ENCODE assay signal across 8 mouse cellular contexts in genomic region chr5:142959576-142960556, GRCm38 (mm10). TPM values are rescaled to one million over a fixed set of nuclear protein-coding genes. Genes with fewer than 3 reads are reported as not detected.
DNase-seq lines count a peak whose midpoint lies in the region; ATAC-seq lines count a peak whose summit lies in the region.

Fscn1 (plus strand) TSS chr5:142960343.

- H3K27ac ChIP-seq in embryonic facial prominence, embryonic 11.5 days (replicated peaks; ENCODE audit: low read depth, low read length): peak within 1 kb of the TSS; percentile 97
- peak within 1 kb of the TSS; percentile 97 for H3K27ac ChIP-seq in limb, embryonic 11.5 days (replicated peaks; ENCODE audit: low read depth, low read length)
- H3K27ac ChIP-seq in midbrain, embryonic 14.5 days (replicated peaks; ENCODE audit: low read depth, low read length): peak within 1 kb of the TSS; percentile 98

- H3K4me2 ChIP-seq in embryonic facial prominence, embryonic 11.5 days (ENCODE audit: low read depth, low read length): peak within 1 kb of the TSS; percentile 89
- H3K4me2 ChIP-seq in limb, embryonic 11.5 days (ENCODE audit: low read depth, severe bottlenecking): peak within 1 kb of the TSS; percentile 96
- peak within 1 kb of the TSS; percentile 93 for H3K4me2 ChIP-seq in midbrain, embryonic 14.5 days (ENCODE audit: low read length)

- no peaks in the 10 kb centered on the region for H3K36me3 ChIP-seq in megakaryocyte, embryonic 14.5 days (replicated peaks; ENCODE audit: low read length)
- H3K36me3 ChIP-seq in embryonic facial prominence, embryonic 11.5 days (replicated peaks; ENCODE audit: control insufficient read depth, insufficient read depth, low read depth, low read length): no peaks in the 10 kb centered on the region; the same call in 1 of the 2 replicates
- H3K36me3 ChIP-seq in limb, embryonic 11.5 days (ENCODE audit: control insufficient read depth, insufficient read depth, low read length): no peaks in the 10 kb centered on the region
- H3K36me3 ChIP-seq in midbrain, embryonic 14.5 days (ENCODE audit: control insufficient read depth, insufficient read depth, low read length): 0 out of 2 replicates have a peak, but pooled peaks cover 3% of the 10 kb centered on the region

- ATAC-seq in megakaryocyte, adult 5-6 weeks (ENCODE audit: poor library complexity, severe bottlenecking): no peak
- ATAC-seq in embryonic facial prominence, embryonic 11.5 days (replicated peaks; ENCODE audit: insufficient number of reproducible peaks, low FRiP score, low TSS enrichment, low read depth): peak; percentile 63
- ATAC-seq in limb, embryonic 11.5 days (ENCODE audit: insufficient number of reproducible peaks, low FRiP score, low TSS enrichment, low read depth): peak; percentile 60
- peak; percentile 71 for ATAC-seq in midbrain, embryonic 14.5 days (ENCODE audit: low FRiP score, low TSS enrichment)

- peaks cover 6% of the 10 kb centered on the region for H3K9me3 ChIP-seq in megakaryocyte, embryonic 14.5 days
- no peaks in the 10 kb centered on the region for H3K9me3 ChIP-seq in embryonic facial prominence, embryonic 11.5 days (replicated peaks; ENCODE audit: control insufficient read depth, low read length)
- no peaks in the 10 kb centered on the region for H3K9me3 ChIP-seq in limb, embryonic 11.5 days (ENCODE audit: control insufficient read depth, low read length)
- no peaks in the 10 kb centered on the region for H3K9me3 ChIP-seq in midbrain, embryonic 14.5 days (ENCODE audit: control insufficient read depth, low read length)

- H3K9ac ChIP-seq in embryonic facial prominence, embryonic 11.5 days (replicated peaks; ENCODE audit: low read length): peak within 1 kb of the TSS; percentile 98
- peak within 1 kb of the TSS; percentile 100 for H3K9ac ChIP-seq in limb, embryonic 11.5 days (ENCODE audit: low read length)
- H3K9ac ChIP-seq in midbrain, embryonic 14.5 days (replicated peaks; ENCODE audit: low read length): peak within 1 kb of the TSS; percentile 100

- H3K4me3 ChIP-seq in megakaryocyte, embryonic 14.5 days (replicated peaks): peak within 1 kb of the TSS; percentile 92
- peak within 1 kb of the TSS; percentile 100 for H3K4me3 ChIP-seq in embryonic facial prominence, embryonic 11.5 days (ENCODE audit: low read depth, low read length)
- H3K4me3 ChIP-seq in limb, embryonic 11.5 days (ENCODE audit: low read depth, low read length): peak within 1 kb of the TSS; percentile 100
- peak within 1 kb of the TSS; percentile 99 for H3K4me3 ChIP-seq in midbrain, embryonic 14.5 days (replicated peaks; ENCODE audit: low read depth, low read length)

- H3K4me1 ChIP-seq in megakaryocyte, embryonic 14.5 days: peaks cover 42% of the 10 kb centered on the region
- H3K4me1 ChIP-seq in embryonic facial prominence, embryonic 11.5 days (ENCODE audit: control insufficient read depth, insufficient read depth, low read length): peaks cover 3% of the 10 kb centered on the region
- peaks cover 17% of the 10 kb centered on the region for H3K4me1 ChIP-seq in limb, embryonic 11.5 days (ENCODE audit: control insufficient read depth, insufficient read depth, low read length)
- H3K4me1 ChIP-seq in midbrain, embryonic 14.5 days (ENCODE audit: control insufficient read depth, insufficient read depth, low read length): peaks cover 23% of the 10 kb centered on the region

- WGBS in embryonic facial prominence, embryonic 11.5 days: 7% methylated on average over 44 of the region's 44 CpGs
- WGBS in limb, embryonic 11.5 days: 7% methylated on average over 44 of the region's 44 CpGs
- 8% methylated on average over 44 of the region's 44 CpGs for WGBS in midbrain, embryonic 14.5 days

- DNase-seq in embryonic facial prominence, embryonic 11.5 days (ENCODE audit: low spot score): peak; percentile 94
- peak; percentile 87 to 90 for DNase-seq in heart, adult 18-20 months
- DNase-seq in kidney, adult 18-20 months: peak; percentile 77
- DNase-seq in limb, embryonic 11.5 days (ENCODE audit: low spot score): peak; percentile 99
- DNase-seq in midbrain, embryonic 14.5 days: peak; percentile 97
- peak; percentile 62 to 81 for DNase-seq in spleen, postnatal 4 days (ENCODE audit: low spot score in 2 of 2)

- peaks cover 96% of the 10 kb centered on the region for H3K27me3 ChIP-seq in megakaryocyte, embryonic 14.5 days (replicated peaks)
- H3K27me3 ChIP-seq in embryonic facial prominence, embryonic 11.5 days (ENCODE audit: control insufficient read depth, insufficient read depth, low read length): no peaks in the 10 kb centered on the region
- H3K27me3 ChIP-seq in limb, embryonic 11.5 days (ENCODE audit: control insufficient read depth, insufficient read depth, low read length): no peaks in the 10 kb centered on the region
- no peaks in the 10 kb centered on the region; the same call in 1 of the 2 replicates for H3K27me3 ChIP-seq in midbrain, embryonic 14.5 days (ENCODE audit: control insufficient read depth, insufficient read depth, low read length)

RNA-seq across cellular contexts. Expression of gene Fscn1, which starts in this region (rescaled TPM):
- polyA plus RNA-seq in megakaryocyte, embryonic 14.5 days (2012; ENCODE audit: insufficient read depth, low replicate concordance): 1.3 and 3.6 TPM in 2 replicates
- total RNA-seq in megakaryocyte, adult 5-6 weeks (2015): not detected in 2 replicates
- total RNA-seq in megakaryocyte, adult 5-6 weeks (2017): 0.08 and 0.11 TPM in 2 replicates
- polyA plus RNA-seq in embryonic facial prominence, embryonic 11.5 days (2014; fragmentation: Nextera tagmentation; extraction: Ambion mirVana): 520 and 537 TPM in 2 replicates
- 10 to 100 TPM; 18.2 to 21.6 TPM for total RNA-seq in heart, adult 18-20 months (2021)
- polyA plus RNA-seq in limb, embryonic 11.5 days (2014; fragmentation: Nextera tagmentation; extraction: Ambion mirVana): 678 and 708 TPM in 2 replicates
- 521 and 580 TPM in 2 replicates for polyA plus RNA-seq in midbrain, embryonic 14.5 days (2014; fragmentation: Nextera tagmentation; extraction: Ambion mirVana)

Comparison
In these comparisons a context has a peak if more than half of its experiments do, and no peak if none do; other contexts are left out.
1. RNA of gene Fscn1 (total RNA-seq): 18.2 to 21.6 TPM in heart, adult 18-20 months; 0.08 to 0.11 TPM in megakaryocyte, adult 5-6 weeks; every median in the first group is over 10 times any median in the second.
2. RNA of gene Fscn1 (polyA plus RNA-seq): 678 to 708 TPM in limb, embryonic 11.5 days, 521 to 580 TPM in midbrain, embryonic 14.5 days and 520 to 537 TPM in embryonic facial prominence, embryonic 11.5 days; 1.3 to 3.6 TPM in megakaryocyte, embryonic 14.5 days; every median in the first group is over 100 times any median in the second.
3. Peak in every context shown above with its lines, with median percentiles within 50 percentile points of each other: H3K4me3 ChIP-seq, DNase-seq, H3K27ac ChIP-seq, H3K4me2 ChIP-seq and H3K9ac ChIP-seq.